In genomic region chr6:99337575-99337974, GRCm38 (mm10) we compare ENCODE assay signal across 10 mouse cellular contexts.
DNase-seq lines count a peak whose midpoint lies in the region; ATAC-seq lines count a peak whose summit lies in the region.
"Had no signal": no experiment of that assay in that cellular context is flagged by ENCODE, and none has a peak within 500 bp of the region (broad histone marks: within the 10 kb centered on the region; RNA-seq: fewer than 3 reads in every experiment).

No protein-coding gene starts in this region.

- DNase-seq in embryonic facial prominence, embryonic 14.5 days (ENCODE audit: low spot score) = peak; percentile 45
- DNase-seq in embryonic facial prominence, embryonic 10.5 days (ENCODE audit: low spot score) = no peak
- no peak for DNase-seq in liver
- peak; percentile 25 for DNase-seq in lung, postnatal 25 days (ENCODE audit: low spot score)
- no peak for DNase-seq in adipocyte (ENCODE audit: low spot score)
- DNase-seq: right cerebral cortex, postnatal 25 days had no signal

- H3K4me2 ChIP-seq in embryonic facial prominence, embryonic 14.5 days (ENCODE audit: low read depth, low read length) = no peak overlapping the region
- no peak overlapping the region for H3K4me2 ChIP-seq in liver, embryonic 15.5 days
- H3K4me2 ChIP-seq in heart, embryonic 16.5 days (ENCODE audit: low read depth, low read length) = no peak overlapping the region
- no peak overlapping the region for H3K4me2 ChIP-seq in forebrain, embryonic 15.5 days (replicated peaks)

- no peaks in the 10 kb centered on the region for H3K27me3 ChIP-seq in embryonic facial prominence, embryonic 14.5 days (replicated peaks; ENCODE audit: control insufficient read depth, insufficient read depth, low read length)
- H3K27me3 ChIP-seq in embryonic facial prominence, embryonic 10.5 days (replicated peaks; ENCODE audit: low read depth, poor library complexity, severe bottlenecking) = no peaks in the 10 kb centered on the region
- no peaks in the 10 kb centered on the region for H3K27me3 ChIP-seq in liver, embryonic 15.5 days
- H3K27me3 ChIP-seq in heart, embryonic 16.5 days (ENCODE audit: control insufficient read depth, insufficient read depth, low read length) = no peaks in the 10 kb centered on the region
- no peaks in the 10 kb centered on the region for H3K27me3 ChIP-seq in forebrain, embryonic 15.5 days
- H3K27me3 ChIP-seq: Patski had no signal

- no peaks in the 10 kb centered on the region for H3K9me3 ChIP-seq in embryonic facial prominence, embryonic 14.5 days (ENCODE audit: control insufficient read depth, low read length)
- no peaks in the 10 kb centered on the region for H3K9me3 ChIP-seq in embryonic facial prominence, embryonic 10.5 days
- H3K9me3 ChIP-seq in liver, embryonic 15.5 days (replicated peaks) = no peaks in the 10 kb centered on the region
- H3K9me3 ChIP-seq in heart, embryonic 16.5 days (replicated peaks; ENCODE audit: control insufficient read depth, low read length) = no peaks in the 10 kb centered on the region
- H3K9me3 ChIP-seq in forebrain, embryonic 15.5 days = no peaks in the 10 kb centered on the region

- H3K27ac ChIP-seq in embryonic facial prominence, embryonic 14.5 days (replicated peaks; ENCODE audit: low read depth, low read length) = 0 out of 2 replicates have a peak overlapping the region, but pooled peaks have one; percentile 5
- H3K27ac ChIP-seq in embryonic facial prominence, embryonic 10.5 days (replicated peaks) = no peak overlapping the region
- 0 out of 2 replicates have a peak overlapping the region, but pooled peaks have one; percentile 3 for H3K27ac ChIP-seq in liver, embryonic 15.5 days (replicated peaks)
- H3K27ac ChIP-seq in heart, embryonic 16.5 days (ENCODE audit: low read length) = peak overlapping the region; percentile 26; the same call in 1 of the 2 replicates
- H3K27ac ChIP-seq in forebrain, embryonic 15.5 days (replicated peaks) = no peak overlapping the region

- H3K4me1 ChIP-seq in embryonic facial prominence, embryonic 14.5 days (ENCODE audit: control insufficient read depth, insufficient read depth, low read length) = peaks cover 19% of the 10 kb centered on the region
- peaks cover 39% of the 10 kb centered on the region for H3K4me1 ChIP-seq in embryonic facial prominence, embryonic 10.5 days
- H3K4me1 ChIP-seq in liver, embryonic 15.5 days (replicated peaks) = peaks cover 18% of the 10 kb centered on the region
- H3K4me1 ChIP-seq in heart, embryonic 16.5 days (ENCODE audit: control insufficient read depth, insufficient read depth, low read length) = peaks cover 16% of the 10 kb centered on the region
- H3K4me1 ChIP-seq in forebrain, embryonic 15.5 days = peaks cover 17% of the 10 kb centered on the region

- WGBS in embryonic facial prominence, embryonic 14.5 days = 29% methylated on average over 6 of the region's 6 CpGs
- WGBS in embryonic facial prominence, embryonic 10.5 days = 67% methylated on average over 6 of the region's 6 CpGs
- 24% methylated on average over 6 of the region's 6 CpGs for WGBS in liver, embryonic 15.5 days (ENCODE audit: insufficient replicate concordance)
- WGBS in heart, embryonic 16.5 days = 46% methylated on average over 6 of the region's 6 CpGs
- WGBS in forebrain, embryonic 15.5 days = 56% methylated on average over 6 of the region's 6 CpGs

- no peaks in the 10 kb centered on the region for H3K36me3 ChIP-seq in embryonic facial prominence, embryonic 14.5 days (ENCODE audit: control insufficient read depth, insufficient read depth, low read length)
- H3K36me3 ChIP-seq in embryonic facial prominence, embryonic 10.5 days (replicated peaks) = no peaks in the 10 kb centered on the region
- H3K36me3 ChIP-seq in liver, embryonic 15.5 days (replicated peaks) = no peaks in the 10 kb centered on the region
- H3K36me3 ChIP-seq in heart, embryonic 16.5 days (ENCODE audit: control insufficient read depth, insufficient read depth) = no peaks in the 10 kb centered on the region
- no peaks in the 10 kb centered on the region for H3K36me3 ChIP-seq in forebrain, embryonic 15.5 days

- no peak for ATAC-seq in embryonic facial prominence, embryonic 14.5 days (ENCODE audit: low read depth)
- ATAC-seq in liver, embryonic 15.5 days (ENCODE audit: insufficient read depth) = no peak
- no peak for ATAC-seq in heart, embryonic 16.5 days (replicated peaks; ENCODE audit: extremely low read depth, insufficient read depth, low FRiP score)
- ATAC-seq in forebrain, embryonic 15.5 days (replicated peaks) = no peak
- ATAC-seq: Patski had no signal

- no peak overlapping the region for H3K9ac ChIP-seq in embryonic facial prominence, embryonic 14.5 days (ENCODE audit: low read depth, low read length)
- no peak overlapping the region for H3K9ac ChIP-seq in liver, embryonic 15.5 days
- H3K9ac ChIP-seq in heart, embryonic 16.5 days (ENCODE audit: low read length) = no peak overlapping the region
- H3K9ac ChIP-seq in forebrain, embryonic 15.5 days (replicated peaks) = no peak overlapping the region

- no peak overlapping the region for H3K4me3 ChIP-seq in embryonic facial prominence, embryonic 14.5 days (ENCODE audit: low read depth, low read length)
- no peak overlapping the region for H3K4me3 ChIP-seq in embryonic facial prominence, embryonic 10.5 days
- no peak overlapping the region for H3K4me3 ChIP-seq in liver, embryonic 15.5 days (replicated peaks)
- H3K4me3 ChIP-seq in heart, embryonic 16.5 days (ENCODE audit: low read length) = no peak overlapping the region
- no peak overlapping the region for H3K4me3 ChIP-seq in forebrain, embryonic 15.5 days

Comparison
In these comparisons a context has a peak if more than half of its experiments do, and no peak if none do; other contexts are left out.
1. DNase-seq: peak in embryonic facial prominence, embryonic 14.5 days (single experiment) and lung, postnatal 25 days (single experiment); none in embryonic facial prominence, embryonic 10.5 days (single experiment), liver (single experiment) and adipocyte (single experiment).
2. H3K27ac ChIP-seq: peak in embryonic facial prominence, embryonic 14.5 days (single experiment), liver, embryonic 15.5 days (single experiment) and heart, embryonic 16.5 days (single experiment); none in embryonic facial prominence, embryonic 10.5 days (single experiment) and forebrain, embryonic 15.5 days (single experiment).